Mouse (Mus musculus) liver, embryonic 15.5 days (tissue): ENCODE results near the gene Orm1. TPM values are rescaled to one million over a fixed set of nuclear protein-coding genes. Genes with fewer than 3 reads are reported as not detected.
A peak's percentile ranks its signal among the peaks of the same experiment; 100 is the strongest.

Experiments used
- ATAC-seq: fragments of 200-750 bp; cut with Nextera tagmentation; 2 replicates; pipeline ENCODE4 v1.8.0; 2017; ENCODE audit warnings: moderate number of reproducible peaks, mild to moderate bottlenecking, moderate library complexity; ENCODE audit not compliant: insufficient read depth
- H3K27ac ChIP-seq: fragments of 300-500 bp; sonication (generic); replicated peaks from 2 replicates; pipeline ENCODE4 v1.5.1; 2015; ENCODE audit warnings: mild to moderate bottlenecking, inconsistent platforms
- H3K27me3 ChIP-seq: fragments of 300-500 bp; sonication (generic); 2 replicates; pipeline ENCODE4 v1.6.1; 2015; ENCODE audit warnings: mild to moderate bottlenecking, inconsistent platforms
- H3K36me3 ChIP-seq: fragments of 300-500 bp; sonication (generic); replicated peaks from 2 replicates; pipeline ENCODE4 v1.6.1; 2015; ENCODE audit warnings: moderate library complexity, mild to moderate bottlenecking, inconsistent platforms
- H3K4me1 ChIP-seq: fragments of 300-500 bp; sonication (generic); replicated peaks from 2 replicates; pipeline ENCODE4 v1.6.1; 2015; ENCODE audit warnings: inconsistent platforms
- H3K4me2 ChIP-seq: fragments of 300-500 bp; sonication (generic); 2 replicates; pipeline ENCODE4 v1.6.1; 2015; ENCODE audit warnings: moderate library complexity, mild to moderate bottlenecking, inconsistent platforms
- H3K4me3 ChIP-seq: fragments of 300-500 bp; sonication (generic); replicated peaks from 2 replicates; pipeline ENCODE4 v1.5.1; 2015; ENCODE audit warnings: mild to moderate bottlenecking, inconsistent platforms
- H3K9ac ChIP-seq: fragments of 300-500 bp; sonication (generic); 2 replicates; pipeline ENCODE4 v1.6.1; 2015; ENCODE audit warnings: moderate library complexity, mild to moderate bottlenecking, inconsistent platforms
- H3K9me3 ChIP-seq: fragments of 300-500 bp; sonication (generic); replicated peaks from 2 replicates; pipeline ENCODE4 v1.6.1; 2016; ENCODE audit warnings: inconsistent platforms
- WGBS: fragments of 180-500 bp; shearing (Covaris S2); methylation state at CpG from one replicate; pipeline ENCODE4 v1.1.7; 2015; ENCODE audit warnings: mixed read lengths; ENCODE audit not compliant: insufficient replicate concordance; 5-methylcytosine and 5-hydroxymethylcytosine counted together
- polyA plus RNA-seq: library from polyadenylated mRNA; unstranded; fragments of >200 nt; fragmentation: Nextera tagmentation; extraction: Ambion mirVana; gene quantifications from 2 replicates; pipeline ENCODE4 v1.2.1, GENCODE M21; 2015

The Orm1 gene
- polyA plus RNA-seq, 1 experiment from 2014 or later = 0.50 TPM

DNA sequence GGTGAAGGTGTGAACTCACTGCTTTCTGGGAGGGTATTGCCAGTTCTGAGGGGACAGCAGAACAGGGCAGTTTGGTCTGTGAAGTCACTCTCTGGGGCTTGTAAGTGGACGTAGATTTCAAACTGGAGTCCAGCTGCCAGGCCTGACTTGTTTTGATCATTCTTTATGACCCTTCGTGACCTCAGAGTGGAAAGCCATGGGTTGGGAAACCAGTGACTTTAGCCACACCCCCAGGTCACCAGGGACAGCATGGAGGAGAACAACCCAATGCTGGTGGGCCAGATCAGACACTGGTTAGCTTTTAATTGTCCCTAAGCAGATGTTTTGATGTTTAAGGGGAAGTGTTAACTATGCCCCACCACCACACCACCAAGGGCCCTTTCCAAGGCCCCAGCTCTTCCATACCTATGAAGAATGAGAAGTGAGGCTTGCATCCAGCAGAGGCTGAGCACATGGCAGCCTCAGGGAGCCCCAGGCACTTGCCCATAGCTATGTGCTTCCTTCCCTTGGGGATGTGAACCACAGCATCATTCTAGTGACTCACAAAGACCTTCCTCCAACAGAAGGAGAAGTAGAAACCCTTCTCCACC is 12.7 kb downstream of the Orm1 start:
- no peak for ATAC-seq

DNA sequence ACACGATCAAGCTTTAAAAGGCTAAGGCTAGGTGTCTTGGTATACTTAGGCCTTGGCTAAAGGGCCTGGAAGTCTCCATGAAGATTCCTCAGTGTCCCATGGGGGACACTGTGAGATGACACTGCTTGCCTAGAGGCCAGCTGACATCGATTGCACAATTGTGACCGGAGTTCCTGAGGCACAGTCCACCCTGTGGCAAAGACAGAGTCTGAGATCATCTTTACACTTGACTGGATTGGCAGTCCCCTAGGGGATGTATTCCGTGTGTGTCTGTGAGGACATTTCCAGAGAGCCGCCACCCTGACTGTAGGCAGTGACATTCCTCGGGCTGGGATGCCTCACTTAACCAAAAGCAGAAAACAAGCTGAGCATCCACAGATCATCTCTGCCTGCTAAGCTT is 15.5 kb downstream of the Orm1 start:
- Histone ChIP-seq H3K4me3 (no peak overlapping the region), H3K4me1 (no peaks in the 10 kb centered on the region), H3K27me3 (no peaks in the 10 kb centered on the region), H3K27ac (no peak overlapping the region), H3K9ac (no peak overlapping the region), H3K4me2 (no peak overlapping the region), H3K9me3 (no peaks in the 10 kb centered on the region), H3K36me3 (no peaks in the 10 kb centered on the region)
- 62% methylated on average over 6 of the region's 6 CpGs for WGBS
- ATAC-seq = 0 out of 2 replicates have a peak, but pooled peaks have one; percentile 43

More for the DNA sequence above, 12.7 kb downstream of the Orm1 start:
- H3K4me2 ChIP-seq = no peak overlapping the region
- H3K9me3 ChIP-seq = no peaks in the 10 kb centered on the region
- no peak overlapping the region for H3K9ac ChIP-seq
- no peaks in the 10 kb centered on the region for H3K4me1 ChIP-seq
- H3K27ac ChIP-seq = no peak overlapping the region
- WGBS = 42% methylated on average over 2 of the region's 2 CpGs
- H3K4me3 ChIP-seq = no peak overlapping the region
- no peaks in the 10 kb centered on the region for H3K27me3 ChIP-seq
- H3K36me3 ChIP-seq = no peaks in the 10 kb centered on the region

DNA sequence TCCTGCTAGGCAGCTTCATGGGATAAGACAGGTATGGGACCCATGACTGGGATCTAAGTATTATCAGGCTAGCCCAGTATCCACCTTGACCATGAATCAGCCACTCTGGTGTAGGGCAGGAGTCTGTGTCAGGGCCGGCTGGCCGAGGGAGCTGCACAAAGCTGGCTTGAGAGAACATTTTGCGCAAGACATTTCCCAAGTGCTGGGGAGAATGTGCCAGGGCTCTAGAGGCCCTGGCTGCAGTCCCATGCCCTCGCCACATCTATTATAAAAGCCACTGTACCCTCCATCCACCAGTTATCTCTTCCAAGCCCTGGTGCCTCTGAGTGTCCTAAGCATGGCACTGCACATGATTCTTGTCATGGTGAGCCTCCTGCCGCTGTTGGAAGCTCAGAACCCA is 17.8 kb downstream of the Orm1 start, which contains the start of gene Orm2:
Gene Orm2 (plus strand): TSS at position 300 of the 400 bp plus-strand sequence.
- H3K9ac ChIP-seq = no peak within 1 kb of the TSS
- 64% methylated on average over 5 of the region's 5 CpGs for WGBS
- H3K27me3 ChIP-seq = no peaks in the 10 kb centered on the region
- ATAC-seq = no peak
- H3K4me2 ChIP-seq = no peak within 1 kb of the TSS
- no peaks in the 10 kb centered on the region for H3K36me3 ChIP-seq
- H3K27ac ChIP-seq = no peak within 1 kb of the TSS
- no peaks in the 10 kb centered on the region for H3K9me3 ChIP-seq
- H3K4me3 ChIP-seq = no peak within 1 kb of the TSS
- no peaks in the 10 kb centered on the region for H3K4me1 ChIP-seq

DNA sequence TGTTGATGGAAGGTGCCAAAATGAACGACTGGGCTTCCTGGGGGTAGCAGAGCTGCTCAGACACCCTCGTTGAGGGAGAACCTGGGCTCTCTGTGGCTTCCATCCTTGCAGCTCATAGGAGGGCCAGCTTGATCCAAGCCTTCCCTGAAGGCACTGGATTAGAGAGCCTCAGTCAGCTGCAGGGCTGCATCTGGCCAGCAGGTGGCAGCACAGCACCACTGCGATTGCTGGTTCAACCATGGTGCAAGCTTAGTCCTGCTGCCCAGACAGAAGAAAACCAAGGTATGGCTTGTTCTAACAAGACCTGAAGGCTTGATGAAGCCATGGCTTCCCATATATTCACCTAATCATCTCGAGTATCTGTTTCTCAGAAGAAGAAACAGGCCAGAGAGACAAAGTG is 24.2 kb downstream of the Orm1 start:
- H3K9ac ChIP-seq = no peak overlapping the region
- H3K36me3 ChIP-seq = peaks cover 45% of the 10 kb centered on the region
- H3K9me3 ChIP-seq = no peaks in the 10 kb centered on the region
- WGBS = 12% methylated on average over 4 of the region's 4 CpGs
- no peak overlapping the region for H3K4me2 ChIP-seq
- H3K27me3 ChIP-seq = no peaks in the 10 kb centered on the region
- ATAC-seq = 0 out of 2 replicates have a peak, but pooled peaks have one; percentile 22
- no peak overlapping the region for H3K27ac ChIP-seq
- H3K4me1 ChIP-seq = peaks cover 23% of the 10 kb centered on the region
- no peak overlapping the region for H3K4me3 ChIP-seq

DNA sequence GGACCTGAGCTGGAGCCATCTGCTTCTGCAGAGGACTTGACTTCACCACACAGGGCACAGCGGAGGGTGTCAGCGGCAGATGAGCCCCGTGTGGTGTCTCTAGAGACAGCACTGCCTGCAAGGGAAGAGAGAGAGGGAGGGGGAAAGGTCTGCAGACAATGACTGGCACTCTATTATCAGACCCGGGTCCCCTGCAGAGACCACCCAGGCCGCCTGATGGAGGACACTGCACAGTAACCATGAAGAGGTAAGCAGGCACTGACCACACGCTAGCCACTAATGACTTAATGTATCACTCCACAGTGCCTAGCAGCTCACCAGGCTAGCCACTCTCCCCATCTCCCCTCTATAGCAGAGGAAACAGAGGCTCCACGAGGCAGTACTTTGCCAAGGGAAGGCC is 26.5 kb downstream of the Orm1 start:
- WGBS = 69% methylated on average over 7 of the region's 7 CpGs
- ATAC-seq = no peak
- H3K27me3 ChIP-seq = no peaks in the 10 kb centered on the region
- H3K4me3 ChIP-seq = no peak overlapping the region
- no peaks in the 10 kb centered on the region for H3K9me3 ChIP-seq
- no peak overlapping the region for H3K4me2 ChIP-seq
- H3K27ac ChIP-seq = 0 out of 2 replicates have a peak overlapping the region, but pooled peaks have one; percentile 24
- H3K9ac ChIP-seq = no peak overlapping the region
- H3K36me3 ChIP-seq = peaks cover 48% of the 10 kb centered on the region
- peaks cover 46% of the 10 kb centered on the region for H3K4me1 ChIP-seq

DNA sequence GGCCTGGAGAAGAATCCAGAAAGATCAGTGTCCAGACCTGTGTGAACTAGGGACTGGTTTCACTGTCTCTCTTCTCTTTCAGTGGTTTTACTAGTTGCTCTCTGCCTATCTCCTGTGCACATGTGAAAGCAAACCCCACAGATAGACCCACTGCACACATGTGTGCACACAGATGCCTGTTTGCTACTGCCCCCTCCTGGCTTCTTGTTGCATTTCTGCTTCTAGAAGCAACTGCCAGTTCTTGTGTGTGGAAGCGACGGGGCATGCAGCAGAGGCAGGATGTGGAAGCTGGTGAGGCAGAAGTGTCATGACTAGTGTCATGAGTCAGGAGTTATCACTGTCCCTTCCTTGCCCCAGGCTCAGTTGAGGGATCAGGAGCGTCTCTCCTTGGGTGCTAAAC is 27.5 kb downstream of the Orm1 start:
- Histone ChIP-seq H3K9ac (peak overlapping the region; percentile 15; the same call in 1 of the 2 replicates), H3K36me3 (peaks cover 56% of the 10 kb centered on the region), H3K4me3 (no peak overlapping the region), H3K9me3 (no peaks in the 10 kb centered on the region), H3K27ac (peak overlapping the region; percentile 96), H3K4me2 (no peak overlapping the region), H3K27me3 (no peaks in the 10 kb centered on the region), H3K4me1 (peaks cover 56% of the 10 kb centered on the region)
- no peak for ATAC-seq
- WGBS = 31% methylated on average over 3 of the region's 3 CpGs

DNA sequence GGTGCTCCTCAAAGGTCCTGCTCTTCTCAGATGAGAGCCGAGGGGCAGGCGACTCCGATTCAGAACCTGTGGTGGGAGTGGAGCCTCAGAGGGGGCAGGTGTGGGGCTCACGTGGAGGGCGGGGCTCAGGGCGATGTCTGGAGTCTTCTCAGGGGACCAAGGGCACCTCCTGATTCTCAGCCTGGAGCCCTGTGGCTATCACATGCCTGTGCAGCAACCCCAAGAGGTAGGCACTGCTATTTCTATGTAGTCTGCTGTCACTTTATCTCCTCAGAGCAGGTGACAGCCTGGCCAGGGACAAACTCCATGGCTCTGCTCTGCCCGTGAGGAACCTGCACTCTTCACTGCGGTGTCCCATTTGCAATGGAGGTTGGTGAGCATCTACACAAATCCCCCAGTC is 29.0 kb downstream of the Orm1 start:
- peak overlapping the region; percentile 63 for H3K4me2 ChIP-seq
- peaks cover 63% of the 10 kb centered on the region for H3K36me3 ChIP-seq
- H3K4me1 ChIP-seq = peaks cover 64% of the 10 kb centered on the region
- no peaks in the 10 kb centered on the region for H3K27me3 ChIP-seq
- peak overlapping the region; percentile 20; the same call in 1 of the 2 replicates for H3K9ac ChIP-seq
- ATAC-seq = peak; percentile 69
- H3K9me3 ChIP-seq = no peaks in the 10 kb centered on the region
- H3K4me3 ChIP-seq = peak overlapping the region; percentile 19
- H3K27ac ChIP-seq = peak overlapping the region; percentile 96
- WGBS = 45% methylated on average over 8 of the region's 8 CpGs

DNA sequence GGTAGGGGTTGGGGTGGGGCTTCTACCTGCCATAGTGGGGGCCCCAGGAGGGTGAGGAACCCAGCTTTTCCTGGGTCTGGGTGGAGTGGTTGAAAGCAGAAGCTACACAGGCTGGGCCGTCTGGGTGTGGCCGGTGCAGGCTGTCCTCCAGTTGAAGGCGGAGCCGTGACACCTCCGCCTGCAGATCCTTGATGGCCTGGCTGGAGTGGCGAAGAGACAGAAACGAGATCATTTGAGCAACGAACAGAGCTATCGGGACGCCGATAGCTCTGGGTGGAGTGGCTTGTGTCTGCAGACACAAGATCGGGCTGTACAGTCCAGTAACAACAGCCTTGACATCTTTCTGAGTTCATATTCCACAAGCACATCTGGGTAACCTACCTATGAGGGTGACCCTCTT is 30.0 kb downstream of the Orm1 start:
- peak overlapping the region; percentile 96 for H3K27ac ChIP-seq
- H3K9ac ChIP-seq = peak overlapping the region; percentile 43
- peaks cover 67% of the 10 kb centered on the region for H3K36me3 ChIP-seq
- H3K4me2 ChIP-seq = peak overlapping the region; percentile 63
- ATAC-seq = peak; percentile 91
- 18% methylated on average over 12 of the region's 12 CpGs for WGBS
- peak overlapping the region; percentile 19; the same call in 1 of the 2 replicates for H3K4me3 ChIP-seq
- peaks cover 64% of the 10 kb centered on the region for H3K4me1 ChIP-seq
- H3K27me3 ChIP-seq = no peaks in the 10 kb centered on the region
- no peaks in the 10 kb centered on the region for H3K9me3 ChIP-seq

DNA sequence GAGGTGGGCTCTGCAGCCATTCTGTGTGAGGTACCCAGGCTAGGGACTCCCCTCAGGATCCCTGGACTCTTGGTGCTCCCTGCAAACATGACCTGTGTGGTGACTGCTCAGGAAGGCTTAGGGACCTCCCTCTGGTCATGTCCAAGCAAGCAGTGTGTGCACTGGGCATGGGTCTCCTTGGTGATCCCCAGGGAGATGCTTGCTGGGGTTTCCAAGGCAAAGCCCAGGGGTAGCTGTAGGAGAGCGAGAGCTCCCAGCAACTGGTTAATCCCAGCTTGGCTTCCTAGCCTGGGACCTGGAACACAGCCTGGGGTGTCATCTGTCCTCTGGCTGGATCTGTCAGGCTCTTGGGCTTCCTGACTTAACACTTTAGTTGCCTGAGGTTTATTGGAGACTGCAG is 31.0 kb downstream of the Orm1 start:
- peaks cover 68% of the 10 kb centered on the region for H3K36me3 ChIP-seq
- H3K4me1 ChIP-seq = peaks cover 64% of the 10 kb centered on the region
- peak overlapping the region; percentile 96 for H3K27ac ChIP-seq
- peak overlapping the region; percentile 43; the same call in 1 of the 2 replicates for H3K9ac ChIP-seq
- H3K4me2 ChIP-seq = peak overlapping the region; percentile 63; the same call in 1 of the 2 replicates
- no peak overlapping the region for H3K4me3 ChIP-seq
- ATAC-seq = no peak
- WGBS = 70% methylated on average over 1 of the region's 1 CpGs
- H3K9me3 ChIP-seq = no peaks in the 10 kb centered on the region
- H3K27me3 ChIP-seq = no peaks in the 10 kb centered on the region

DNA sequence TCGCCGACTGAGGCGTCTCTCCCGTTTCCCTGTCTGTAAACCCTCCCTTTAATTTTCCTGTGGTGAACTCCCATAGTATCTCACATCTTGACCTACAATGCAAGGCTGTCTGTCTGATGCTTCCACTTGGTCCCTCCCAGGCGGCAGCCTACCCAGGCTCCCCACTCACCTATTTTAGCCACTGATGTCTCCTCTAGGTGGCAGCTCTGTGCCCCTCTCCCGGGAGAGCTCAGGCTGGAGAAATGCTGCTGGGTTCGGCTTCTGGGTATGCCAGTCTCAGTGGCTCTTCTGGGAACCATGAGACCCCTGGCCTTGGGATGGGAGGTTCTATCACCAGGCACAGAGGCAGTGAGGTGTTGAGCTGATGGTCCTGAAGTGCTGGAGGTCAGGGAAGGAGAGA is 33.1 kb downstream of the Orm1 start:
- H3K27me3 ChIP-seq = no peaks in the 10 kb centered on the region
- H3K4me1 ChIP-seq = peaks cover 63% of the 10 kb centered on the region
- no peak overlapping the region for H3K27ac ChIP-seq
- WGBS = 67% methylated on average over 7 of the region's 7 CpGs
- no peak overlapping the region for H3K9ac ChIP-seq
- H3K4me3 ChIP-seq = no peak overlapping the region
- no peak overlapping the region for H3K4me2 ChIP-seq
- no peaks in the 10 kb centered on the region for H3K9me3 ChIP-seq
- ATAC-seq = no peak
- H3K36me3 ChIP-seq = peaks cover 69% of the 10 kb centered on the region

DNA sequence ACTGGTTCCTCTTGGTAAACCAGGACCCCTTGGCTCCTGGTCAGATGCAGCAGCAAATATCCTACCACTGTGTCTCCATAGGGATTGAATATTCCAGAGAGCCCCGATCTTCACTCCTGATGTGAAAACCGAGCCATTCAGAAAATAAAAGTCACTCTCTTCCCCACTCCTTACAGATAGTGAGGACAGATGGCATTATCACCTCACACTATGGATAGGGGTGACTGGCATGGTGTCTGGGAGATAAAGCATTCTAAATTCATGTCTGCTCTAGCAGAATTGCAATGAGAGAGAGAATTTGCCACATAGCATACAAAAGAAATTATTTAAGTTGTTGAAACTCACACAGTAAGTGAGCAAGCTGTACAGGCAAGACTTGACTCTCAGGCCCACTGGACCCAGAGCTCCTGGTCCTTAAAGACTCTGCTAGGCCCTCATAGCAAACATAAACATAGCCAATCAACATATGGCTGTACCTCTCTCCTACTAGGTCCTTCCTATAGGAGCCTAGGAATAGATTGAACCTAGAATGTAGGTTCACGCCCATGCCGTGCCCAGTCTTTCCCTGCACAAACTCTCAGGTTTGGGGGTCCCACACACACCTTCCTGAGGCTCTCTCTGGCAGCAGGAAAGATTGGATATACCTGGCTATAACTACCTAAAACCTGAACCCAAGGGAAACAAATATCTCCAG is 38.5 kb downstream of the Orm1 start:
- peaks cover 50% of the 10 kb centered on the region for H3K4me1 ChIP-seq

More for the DNA sequence above, 38.5 kb downstream of the Orm1 start:
- no peaks in the 10 kb centered on the region for H3K9me3 ChIP-seq
- WGBS = 40% methylated on average over 4 of the region's 4 CpGs
- H3K4me3 ChIP-seq = no peak overlapping the region
- ATAC-seq = peak; percentile 82
- peak overlapping the region; percentile 47; the same call in 1 of the 2 replicates for H3K9ac ChIP-seq
- peak overlapping the region; percentile 84 for H3K27ac ChIP-seq
- H3K27me3 ChIP-seq = no peaks in the 10 kb centered on the region
- peaks cover 50% of the 10 kb centered on the region for H3K36me3 ChIP-seq
- peak overlapping the region; percentile 59 for H3K4me2 ChIP-seq
